Mouse (Mus musculus): ENCODE data around the gene Mboat7. TPM values are rescaled to one million over a fixed set of nuclear protein-coding genes. Genes with fewer than 3 reads are reported as not detected.

Mboat7 gene
- total and polyA plus RNA-seq, 3 experiments, result 18.4 to 41.2 (median 21.7) TPM

GRCm38 (mm10) chr7:3643843-3644242, 49.5 kb downstream of the Mboat7 start:
- Histone ChIP-seq H3K27ac (ENCODE audit: insufficient read depth, low read depth) (no peak overlapping the region), H3K79me2 (replicated peaks; ENCODE audit: control insufficient read depth, extremely low read depth, insufficient read depth, poor library complexity, severe bottlenecking) (peaks cover 35% of the 10 kb centered on the region), H3K4me1 (ENCODE audit: control insufficient read depth in 1 of 2, insufficient read depth in 2 of 2) (peaks cover 13 to 37% of the 10 kb centered on the region in 2 experiments), H3K9ac (ENCODE audit: insufficient read depth, low read depth) (no peak overlapping the region), H3K4me2 (ENCODE audit: insufficient read depth, low read depth, poor library complexity, severe bottlenecking) (peak overlapping the region; percentile 39; the same call in 1 of the 2 replicates), H3K36me3 (replicated peaks in 1 of 2; ENCODE audit: control insufficient read depth in 1 of 2, insufficient read depth in 1 of 2, low read length in 1 of 2) (peaks cover 29 to 58% of the 10 kb centered on the region in 2 experiments), H3K4me3 (replicated peaks in 1 of 3; ENCODE audit: low read depth in 2 of 3, low read length in 2 of 3, poor library complexity in 1 of 3) (peak overlapping the region in 2 of 3 experiments; percentile 60 to 93), H3K27me3 (replicated peaks) (no peaks in the 10 kb centered on the region), H3K9me3 (replicated peaks; ENCODE audit: low read length) (no peaks in the 10 kb centered on the region)
- dilution Hi-C loops (cut with MboI; ENCODE audit: extremely low pct_ligation_motif_present, extremely low pct_unique_long_range_greater_than_20kb, low sequenced_read_pairs) (no loop called here), in situ Hi-C loops (cut with MboI; ENCODE audit: low pct_ligation_motif_present, low pct_unique_long_range_greater_than_20kb, low sequenced_read_pairs) (no loop called here)
- TF ChIP-seq NELFE (IDR thresholded peaks at IDR 0.05; ENCODE audit: low read depth, low read length), result no peak
- no peak for TF ChIP-seq POLR2AphosphoS2 (IDR thresholded peaks at IDR 0.05; ENCODE audit: low read depth, low read length)
- TF ChIP-seq IRF4 (IDR thresholded peaks at IDR 0.05; ENCODE audit: low read depth, low read length), result no peak
- TF ChIP-seq MAX (IDR thresholded peaks at IDR 0.05; ENCODE audit: low read length), result no peak
- no peak for TF ChIP-seq NRF1 (IDR thresholded peaks at IDR 0.05; ENCODE audit: low read depth, low read length)
- no peak for TF ChIP-seq CTCF (conservative IDR thresholded peaks at IDR 0.05 in 1 of 2, IDR thresholded peaks at IDR 0.05 in 1 of 2; ENCODE audit: low read depth in 2 of 2, low read length in 2 of 2)
- no peak for TF ChIP-seq E2F4 (IDR thresholded peaks at IDR 0.05; ENCODE audit: insufficient replicate concordance, low read depth, low read length)
- no peak for TF ChIP-seq CHD2 (IDR thresholded peaks at IDR 0.05; ENCODE audit: low read length)
- no peak for TF ChIP-seq MYC (IDR thresholded peaks at IDR 0.05; ENCODE audit: low read depth, low read length)
- no peak for TF ChIP-seq MAZ (IDR thresholded peaks at IDR 0.05; ENCODE audit: low read depth, low read length)
- TF ChIP-seq ZMIZ1 (IDR thresholded peaks at IDR 0.05; ENCODE audit: low read depth, low read length), result no peak
- TF ChIP-seq JUN (IDR thresholded peaks at IDR 0.05; ENCODE audit: insufficient read depth, low read depth, low read length), result no peak
- no peak for TF ChIP-seq ZNF384 (IDR thresholded peaks at IDR 0.05; ENCODE audit: low read depth, low read length)
- DNase-seq (ENCODE audit: extremely low read depth), result no peak

- peaks cover 13 to 32% of the 10 kb centered on the region in 2 experiments for H3K4me1 ChIP-seq (ENCODE audit: control insufficient read depth in 1 of 2, insufficient read depth in 2 of 2)
- H3K36me3 ChIP-seq (replicated peaks in 1 of 2; ENCODE audit: control insufficient read depth in 1 of 2, insufficient read depth in 1 of 2, low read length in 1 of 2), result peaks cover 34 to 59% of the 10 kb centered on the region in 2 experiments
- TF ChIP-seq POLR2AphosphoS2 (IDR thresholded peaks at IDR 0.05; ENCODE audit: low read depth, low read length) (no peak), USF1 (IDR thresholded peaks at IDR 0.05; ENCODE audit: low read depth, low read length) (no peak), ZC3H11A (IDR thresholded peaks at IDR 0.05; ENCODE audit: low read depth, low read length) (no peak), MAX (IDR thresholded peaks at IDR 0.05; ENCODE audit: low read length) (no peak), NELFE (IDR thresholded peaks at IDR 0.05; ENCODE audit: low read depth, low read length) (no peak), POLR2A (IDR thresholded peaks at IDR 0.05; ENCODE audit: low read depth, low read length) (no peak), UBTF (IDR thresholded peaks at IDR 0.05; ENCODE audit: low read depth, low read length) (no peak), TBP (conservative IDR thresholded peaks at IDR 0.05; ENCODE audit: low read depth, low read length) (no peak), MXI1 (IDR thresholded peaks at IDR 0.05; ENCODE audit: low read depth, low read length) (no peak), USF2 (conservative IDR thresholded peaks at IDR 0.05; ENCODE audit: low read depth, low read length) (no peak), E2F4 (IDR thresholded peaks at IDR 0.05; ENCODE audit: insufficient replicate concordance, low read depth, low read length) (no peak), KAT2A (IDR thresholded peaks at IDR 0.05; ENCODE audit: insufficient replicate concordance, low read length) (no peak), RCOR1 (conservative IDR thresholded peaks at IDR 0.05; ENCODE audit: low read depth, low read length) (no peak), NRF1 (IDR thresholded peaks at IDR 0.05; ENCODE audit: low read depth, low read length) (no peak), JUND (conservative IDR thresholded peaks at IDR 0.05; ENCODE audit: low read depth, low read length) (no peak)
- in situ Hi-C loops (cut with MboI; ENCODE audit: low pct_ligation_motif_present, low pct_unique_long_range_greater_than_20kb, low sequenced_read_pairs), result no loop called here
- dilution Hi-C loops (cut with MboI; ENCODE audit: extremely low pct_ligation_motif_present, extremely low pct_unique_long_range_greater_than_20kb, low sequenced_read_pairs), result no loop called here
- DNase-seq (ENCODE audit: extremely low read depth), result no peak
- H3K27me3 ChIP-seq (replicated peaks), result no peaks in the 10 kb centered on the region
- H3K4me3 ChIP-seq (replicated peaks in 1 of 3; ENCODE audit: low read depth in 2 of 3, low read length in 2 of 3, poor library complexity in 1 of 3), result no peak overlapping the region
- H3K4me2 ChIP-seq (ENCODE audit: insufficient read depth, low read depth, poor library complexity, severe bottlenecking), result no peak overlapping the region
- no peak overlapping the region for H3K9ac ChIP-seq (ENCODE audit: insufficient read depth, low read depth)
- peaks cover 31% of the 10 kb centered on the region for H3K79me2 ChIP-seq (replicated peaks; ENCODE audit: control insufficient read depth, extremely low read depth, insufficient read depth, poor library complexity, severe bottlenecking)
- H3K9me3 ChIP-seq (replicated peaks; ENCODE audit: low read length), result no peaks in the 10 kb centered on the region
- H3K27ac ChIP-seq (ENCODE audit: insufficient read depth, low read depth), result no peak overlapping the region
Measured at GRCm38 (mm10) chr7:3643412-3643811, 49.9 kb downstream of the Mboat7 start.
